Mouse (Mus musculus): ENCODE data around the gene Pex1.
"Not testable (repeated sequence)": the region's sequence is repeated elsewhere in the genome, so short reads cannot be mapped to it uniquely, and the experiment has no call there.

Gene Pex1

DNA sequence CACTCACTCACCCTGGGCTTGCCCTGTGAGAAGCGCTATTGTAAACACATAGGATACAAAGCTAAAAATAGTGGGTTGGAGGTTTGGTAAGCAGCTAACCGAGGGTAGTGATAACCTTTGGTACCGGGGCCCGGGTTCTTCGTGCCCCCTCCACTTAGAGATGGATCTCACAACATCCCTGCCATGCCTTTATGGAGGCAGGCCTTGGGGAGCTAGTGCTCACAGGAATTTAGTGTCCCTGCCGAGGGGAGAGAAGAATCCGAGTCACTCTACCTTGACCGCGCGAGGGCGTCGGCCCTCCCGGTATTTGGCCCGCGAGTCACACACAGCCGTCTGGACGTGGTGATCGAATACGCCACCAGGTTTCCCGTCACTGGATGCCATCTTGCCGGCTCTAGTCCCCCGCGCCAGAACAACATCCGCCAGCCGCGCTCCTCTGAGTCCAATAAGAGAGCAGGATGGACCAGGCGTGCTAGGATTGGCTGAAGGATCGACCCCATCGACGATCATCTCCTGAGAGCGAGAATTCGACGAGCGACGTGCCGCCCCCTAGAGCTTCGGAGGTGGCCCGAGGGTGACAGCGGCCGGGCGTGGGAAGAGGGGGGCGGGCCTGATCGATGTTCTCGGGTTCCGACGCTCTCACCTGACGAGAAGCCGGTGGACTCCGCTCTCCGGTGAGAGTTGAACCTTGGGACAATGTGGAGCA is at the start of gene Pex1:
Gene Pex1 (plus strand): TSS at position 374 of the 706 bp plus-strand sequence.
- DNase-seq (ENCODE audit: low spot score in 2 of 2): peak; percentile 93 to 96

DNA sequence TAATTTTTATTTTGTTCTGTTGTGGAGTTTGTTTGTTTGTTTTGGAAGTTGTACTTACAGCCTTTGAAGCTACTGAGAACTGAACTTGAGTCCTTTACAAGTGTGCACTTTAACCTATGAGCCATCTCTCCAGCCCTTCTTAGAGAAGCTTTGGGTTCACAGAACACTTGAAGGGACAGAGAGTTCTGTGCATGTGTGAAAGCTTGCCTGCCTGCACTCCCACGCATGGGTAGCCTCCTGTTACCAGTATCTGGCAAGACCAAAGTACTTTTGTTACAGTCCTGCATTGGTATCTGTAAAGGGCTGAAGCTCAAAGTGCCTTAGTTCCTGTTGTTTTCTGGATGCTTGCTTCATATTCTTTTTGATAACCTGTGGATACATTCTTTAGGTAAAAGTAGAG is 49.6 kb upstream of the Pex1 start:
- no peak for DNase-seq (ENCODE audit: low spot score in 2 of 2)

DNA sequence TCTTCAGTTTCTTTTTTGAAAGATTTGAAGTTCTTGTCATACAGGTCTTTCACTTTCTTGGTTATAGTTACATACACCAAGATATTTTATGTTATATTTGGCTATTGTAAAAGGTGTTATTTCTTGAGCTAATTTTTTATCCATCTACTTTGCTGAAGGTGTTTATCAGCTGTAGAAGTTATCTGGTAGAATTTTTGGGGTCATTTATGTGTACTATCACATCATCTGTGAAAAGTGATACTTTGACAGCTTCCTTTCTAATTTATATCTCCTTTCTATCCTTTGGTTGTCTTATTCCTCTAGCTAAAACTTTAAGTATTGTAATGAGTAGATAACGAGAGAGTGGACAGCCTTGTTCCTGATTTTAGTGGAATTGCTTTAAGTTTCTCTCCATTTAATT is 44.4 kb upstream of the Pex1 start:
- DNase-seq (ENCODE audit: low spot score in 2 of 2): no peak

DNA sequence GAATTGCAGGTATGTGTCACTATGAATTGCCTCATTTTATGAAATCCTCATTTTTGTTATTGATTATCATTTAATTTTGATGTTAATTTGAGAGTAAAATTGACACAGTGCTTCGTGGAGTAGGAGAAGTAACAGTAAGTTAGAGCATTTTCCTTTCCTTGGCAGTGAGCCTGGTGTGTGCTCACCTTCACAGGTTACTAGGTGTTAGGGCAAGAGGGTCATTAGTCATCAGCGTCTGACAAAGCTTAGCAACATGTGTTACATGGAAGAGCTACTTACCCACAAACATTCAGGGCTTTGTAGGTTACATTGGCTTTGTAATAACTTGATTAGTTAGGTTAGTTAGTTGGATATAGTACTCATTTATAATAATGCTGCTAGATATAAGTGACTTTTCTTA is 41.7 kb upstream of the Pex1 start:
- no peak for DNase-seq (ENCODE audit: low spot score in 2 of 2)

DNA sequence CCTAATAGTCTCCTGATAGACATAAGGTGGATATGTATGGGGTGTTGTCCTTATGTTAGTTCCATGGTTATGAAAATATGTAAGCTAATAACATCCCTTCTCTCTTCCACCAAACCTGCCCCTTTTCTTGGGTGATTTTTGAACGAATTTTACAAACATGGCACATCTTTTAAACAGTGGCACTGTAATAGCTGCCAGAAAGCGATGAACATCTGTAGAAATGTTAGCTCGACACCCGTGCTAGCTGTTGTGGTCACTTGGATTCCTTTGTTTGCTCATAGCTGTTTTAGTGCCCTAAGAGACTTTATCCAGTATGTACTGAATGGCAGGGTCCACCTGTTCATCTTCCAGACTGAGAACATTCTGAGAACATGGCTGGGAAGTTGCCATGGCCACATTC is 24.6 kb upstream of the Pex1 start, which contains the start of gene 1700109H08Rik:
Gene 1700109H08Rik (plus strand): TSS at position 301 of the 400 bp plus-strand sequence.
- DNase-seq (ENCODE audit: low spot score in 2 of 2): no peak

DNA sequence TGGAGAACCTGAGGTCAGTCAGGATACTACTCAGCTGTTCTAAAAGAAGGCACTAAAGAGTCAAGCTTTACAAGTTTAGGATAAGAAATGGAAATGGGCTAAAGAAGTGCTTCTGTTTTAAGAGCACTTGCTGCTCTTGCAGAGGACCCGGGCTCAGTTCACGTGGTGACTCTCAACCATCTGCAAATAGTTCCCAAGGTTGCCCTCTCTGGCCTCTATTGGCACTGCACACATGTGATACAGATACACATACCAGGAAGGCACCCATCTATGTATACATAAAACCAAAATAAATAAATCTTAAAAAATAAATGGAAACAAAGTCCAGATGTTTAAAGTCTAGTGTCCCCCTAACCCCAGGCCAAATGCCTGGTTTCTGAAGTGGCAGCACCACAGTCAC is 21.0 kb upstream of the Pex1 start:
- DNase-seq (ENCODE audit: low spot score in 2 of 2): no peak

DNA sequence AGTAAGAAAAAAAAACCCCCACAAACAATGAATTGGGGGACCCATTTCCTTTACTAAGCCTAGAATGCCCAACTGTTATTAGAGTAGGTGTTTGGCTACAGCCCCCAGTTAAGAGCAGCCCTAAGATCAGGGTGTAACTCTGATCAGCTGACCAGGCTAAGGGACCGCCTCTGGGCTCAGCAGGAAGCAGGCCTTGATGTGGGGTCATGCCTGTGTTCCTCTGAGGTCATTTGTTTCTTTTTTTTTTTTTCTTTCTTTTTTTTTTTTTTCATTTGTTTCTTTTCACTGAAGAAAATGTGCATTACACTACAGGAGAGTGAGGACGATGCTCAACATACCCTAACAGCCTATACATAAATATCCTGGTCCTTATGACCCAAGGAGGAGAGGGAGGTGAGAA is 17.9 kb upstream of the Pex1 start:
- no peak for DNase-seq (ENCODE audit: low spot score in 2 of 2)

DNA sequence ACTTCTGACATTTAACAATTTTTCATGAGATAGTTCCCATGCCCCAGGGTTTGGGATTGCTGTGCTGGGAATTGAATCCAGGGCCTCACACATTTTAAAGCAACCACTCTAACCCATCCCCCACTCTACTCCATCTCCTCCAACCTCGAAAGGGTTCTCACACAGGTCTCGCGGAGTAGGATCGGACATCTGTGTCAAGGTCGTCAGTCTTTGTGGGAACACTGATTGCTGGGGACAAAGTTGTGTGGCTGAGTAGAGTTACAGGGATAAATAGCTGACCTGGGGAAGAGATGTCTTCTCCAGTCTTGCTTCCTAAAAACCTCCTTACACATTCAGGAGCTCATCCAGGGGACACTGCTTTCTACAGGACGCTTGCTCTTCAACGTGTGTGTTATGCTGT is 16.8 kb upstream of the Pex1 start:
- DNase-seq (ENCODE audit: low spot score in 2 of 2): no peak

DNA sequence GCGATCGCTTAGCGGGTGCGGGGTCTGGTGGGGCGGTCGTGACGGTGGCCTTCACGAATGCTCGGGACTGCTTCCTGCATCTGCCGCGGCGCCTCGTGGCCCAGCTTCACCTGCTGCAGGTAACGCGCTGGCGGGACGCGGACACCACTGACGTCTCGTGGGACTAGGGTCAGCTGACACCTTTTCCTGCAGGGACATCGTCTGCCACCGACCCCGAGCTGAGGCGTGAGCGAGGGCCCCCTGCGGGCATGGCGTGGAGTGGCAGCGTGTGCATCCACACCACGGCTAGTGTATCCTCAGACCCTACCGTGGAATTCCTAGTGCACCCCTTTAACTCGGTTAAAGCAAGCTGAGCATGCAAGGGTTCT is 517 bp downstream of the Pex1 start, which contains the start of gene Rbm48:
Gene Rbm48 (minus strand): TSS at position 187 of the 368 bp plus-strand sequence.
- DNase-seq (ENCODE audit: low spot score in 2 of 2): peak; percentile 79 to 84

DNA sequence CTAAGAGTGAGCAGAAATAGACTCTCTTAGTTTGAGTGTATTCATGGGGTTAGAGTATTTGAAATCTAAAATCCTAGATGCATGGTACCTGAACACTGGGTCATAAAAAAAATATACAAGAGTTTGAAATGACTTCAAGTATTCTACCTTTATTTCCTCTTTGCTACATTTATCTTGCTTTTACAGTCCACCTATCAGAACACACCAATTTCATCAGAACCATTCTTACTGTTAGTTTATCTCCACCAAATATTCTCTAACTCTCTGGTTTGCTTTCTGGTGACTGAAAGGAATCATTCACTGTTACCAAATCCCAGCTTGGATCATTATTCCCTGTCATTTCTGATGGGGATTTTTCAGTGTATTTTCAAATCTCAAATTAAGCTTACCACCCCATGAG is 1.3 kb downstream of the Pex1 start:
- DNase-seq (ENCODE audit: low spot score in 2 of 2): no peak

DNA sequence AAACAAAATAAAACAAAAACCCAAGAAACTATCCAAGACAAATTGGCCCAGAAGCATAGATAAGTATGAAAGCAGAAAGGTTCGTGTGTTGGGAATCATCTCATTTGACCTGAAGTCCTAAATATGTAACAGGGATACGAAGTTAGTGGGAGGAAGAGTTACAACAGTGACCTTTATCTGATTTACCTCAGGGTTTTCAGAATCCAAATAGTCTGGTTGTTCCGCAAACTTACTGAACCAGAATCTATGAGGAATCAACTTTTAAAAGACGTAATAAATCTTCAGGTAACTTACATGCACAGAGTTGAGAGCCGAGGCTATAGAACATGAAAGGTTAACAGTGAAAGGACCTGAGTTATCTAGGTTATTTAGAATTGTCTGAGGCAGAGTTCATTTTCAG is 2.9 kb downstream of the Pex1 start:
- DNase-seq (ENCODE audit: low spot score in 2 of 2): no peak

DNA sequence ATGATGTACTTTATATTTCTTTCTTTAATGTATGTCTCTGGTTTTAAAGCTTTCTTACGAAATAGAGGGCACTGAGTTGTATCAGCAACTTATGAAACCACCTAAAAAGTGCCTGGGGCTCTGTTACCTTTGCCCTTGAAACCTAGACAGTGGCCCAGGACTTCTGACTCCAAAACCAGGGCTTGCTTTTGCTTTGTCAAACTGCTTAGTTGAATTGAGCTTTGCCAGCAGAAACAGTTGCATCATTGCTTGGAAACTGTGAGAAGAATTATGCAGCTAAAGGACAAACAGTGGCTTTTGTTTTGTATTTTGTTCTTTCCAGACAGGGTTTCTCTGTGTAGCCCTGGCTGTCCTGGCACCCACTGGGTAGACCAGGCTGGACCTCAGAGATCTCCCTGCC is 4.4 kb downstream of the Pex1 start:
- no peak for DNase-seq (ENCODE audit: low spot score in 2 of 2)

DNA sequence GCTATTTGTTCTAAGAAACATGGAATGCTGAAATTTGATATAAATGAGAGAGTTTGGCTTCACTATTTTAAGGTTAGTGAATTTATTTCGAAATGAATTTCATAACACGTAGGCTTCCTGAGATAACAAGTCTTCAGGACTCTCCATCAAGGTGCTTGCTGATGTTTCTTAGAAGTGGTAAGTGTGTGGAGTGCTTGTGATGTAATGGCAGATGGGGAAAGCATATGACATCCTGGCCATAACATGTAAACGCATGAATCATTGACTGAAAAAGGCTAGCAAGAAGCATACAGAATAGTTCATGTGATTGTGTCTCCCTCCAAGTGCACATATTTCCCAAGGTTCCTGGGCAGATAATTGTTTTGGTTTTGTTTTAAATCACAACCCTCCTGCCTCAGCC is 4.9 kb downstream of the Pex1 start:
- DNase-seq (ENCODE audit: low spot score in 2 of 2): no peak

DNA sequence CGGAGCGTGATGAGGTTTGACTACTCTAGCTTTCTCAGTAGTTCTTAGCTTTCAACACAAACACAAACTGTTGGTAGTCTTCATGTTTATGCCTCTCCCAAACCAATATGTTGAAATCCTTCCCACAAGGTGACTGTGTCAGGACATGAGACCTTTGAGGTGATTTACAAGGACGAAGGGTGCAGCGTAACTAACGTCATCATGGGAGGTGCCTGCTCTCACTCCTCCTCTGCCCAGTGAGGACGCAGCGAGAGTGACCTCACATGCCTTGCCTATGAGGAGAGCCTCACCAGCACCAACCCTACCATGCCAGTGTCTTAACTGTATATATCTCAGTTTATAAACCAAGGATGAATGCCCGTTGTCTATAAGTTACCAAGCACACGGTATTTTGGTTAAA is 11.2 kb downstream of the Pex1 start:
- DNase-seq (ENCODE audit: low spot score in 2 of 2): no peak

DNA sequence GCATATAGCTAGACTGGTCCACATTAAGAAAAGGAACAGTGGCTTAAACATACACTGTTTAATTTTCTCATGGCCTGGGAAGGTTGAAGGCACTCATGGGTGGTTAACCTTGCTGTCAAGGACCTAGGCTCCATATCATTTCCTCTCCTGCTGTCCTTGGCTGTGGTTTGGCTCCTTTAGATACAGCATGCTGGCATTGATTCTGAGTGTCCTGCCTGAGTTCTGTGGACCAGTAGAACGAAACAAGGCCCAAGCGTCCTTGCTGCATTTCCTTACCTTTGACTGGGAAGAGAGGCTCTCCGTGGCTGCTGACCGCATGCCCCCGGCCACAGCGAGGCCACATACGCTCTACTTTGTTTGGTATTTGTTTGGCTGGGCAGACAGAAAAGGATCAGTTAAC is 13.4 kb downstream of the Pex1 start:
- DNase-seq (ENCODE audit: low spot score in 2 of 2): no peak

DNA sequence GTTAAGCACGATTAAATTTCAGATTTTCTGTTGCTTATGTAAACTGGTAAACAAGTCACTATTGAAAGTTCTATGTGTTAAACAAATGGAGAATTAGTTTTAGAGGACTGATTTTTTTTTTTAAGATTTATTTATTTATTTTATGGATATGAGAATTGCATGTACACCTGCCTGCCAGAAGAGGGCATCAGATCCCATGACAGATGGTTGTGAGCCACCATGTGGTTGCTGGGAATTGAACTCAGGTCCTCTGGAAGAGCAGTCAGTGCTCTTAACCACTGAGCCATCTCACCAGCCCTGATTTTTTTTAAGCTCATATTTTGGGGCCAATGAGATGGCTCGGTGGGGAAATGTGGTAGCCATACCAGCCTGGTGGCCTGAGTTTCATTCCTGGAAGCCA is 16.0 kb downstream of the Pex1 start:
- DNase-seq (ENCODE audit: low spot score in 2 of 2): not testable (repeated sequence)

DNA sequence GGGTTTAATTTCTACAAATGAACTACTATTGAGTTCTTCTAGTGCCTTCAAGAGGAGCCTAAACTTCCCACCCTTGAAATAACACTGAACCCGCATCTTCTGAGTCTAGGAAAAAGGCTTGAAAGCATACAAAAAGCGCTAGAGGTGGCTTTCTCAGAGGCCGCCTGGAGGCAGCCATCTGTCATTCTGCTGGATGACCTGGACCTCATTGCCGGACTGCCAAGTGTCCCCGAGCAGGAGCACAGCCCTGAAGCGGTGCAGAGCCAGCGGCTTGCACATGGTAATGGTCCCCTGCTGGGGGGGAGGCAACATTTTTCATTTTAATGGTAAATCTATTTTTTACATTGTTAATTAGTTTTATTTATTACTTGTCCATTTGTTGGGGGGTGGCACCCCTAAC is 24.6 kb downstream of the Pex1 start:
- DNase-seq (ENCODE audit: low spot score in 2 of 2): no peak

DNA sequence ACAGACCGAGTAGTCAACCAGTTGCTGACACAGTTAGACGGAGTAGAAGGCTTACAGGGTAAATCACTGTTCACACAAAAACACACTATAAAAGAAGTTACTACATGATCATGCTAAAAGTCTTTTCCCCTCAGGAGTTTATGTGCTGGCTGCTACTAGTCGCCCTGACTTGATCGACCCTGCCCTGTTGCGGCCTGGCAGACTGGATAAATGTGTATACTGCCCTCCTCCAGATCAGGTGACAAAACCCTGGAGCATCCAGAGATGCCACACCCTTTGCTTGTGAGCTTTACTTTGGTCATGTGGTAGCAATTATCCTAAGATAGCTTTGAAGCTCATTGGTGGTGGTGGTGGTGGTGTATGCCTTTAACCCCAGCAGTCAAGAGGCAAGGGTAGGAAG is 34.2 kb downstream of the Pex1 start:
- DNase-seq (ENCODE audit: low spot score in 2 of 2): no peak

DNA sequence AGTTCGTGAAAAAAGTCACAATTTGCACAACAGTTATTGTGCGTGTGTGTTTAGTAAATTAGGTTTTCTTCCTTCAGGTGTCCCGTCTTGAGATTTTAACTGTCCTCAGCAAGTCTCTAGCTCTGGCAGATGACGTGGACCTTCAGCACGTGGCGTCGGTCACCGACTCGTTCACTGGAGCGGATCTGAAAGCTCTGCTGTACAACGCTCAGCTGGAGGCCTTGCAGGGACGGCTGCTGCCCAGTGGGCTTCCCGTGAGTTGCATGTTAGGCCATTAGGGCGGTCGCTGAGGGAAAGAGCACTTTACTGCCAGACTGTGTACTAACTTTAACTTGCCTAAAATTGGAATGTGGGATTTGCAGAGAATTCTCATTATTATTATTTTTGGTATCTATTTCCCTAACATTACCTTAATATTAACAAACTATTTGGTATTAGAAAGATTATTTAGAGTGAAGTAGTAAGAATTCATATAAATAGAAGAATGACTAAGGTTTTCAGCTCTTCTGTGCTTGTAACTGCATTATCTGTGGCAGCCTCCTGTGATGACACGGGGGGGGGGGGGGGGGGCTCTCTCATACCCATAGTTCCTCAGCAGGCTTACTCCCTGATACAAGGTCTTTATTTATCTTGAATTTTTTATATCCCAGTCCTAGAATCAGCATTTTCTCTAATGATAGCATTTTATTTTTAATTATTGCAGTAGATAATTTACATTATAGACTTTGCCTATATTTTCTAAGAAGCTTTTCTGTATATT is 35.8 kb downstream of the Pex1 start:
- no peak for DNase-seq (ENCODE audit: low spot score in 2 of 2)

DNA sequence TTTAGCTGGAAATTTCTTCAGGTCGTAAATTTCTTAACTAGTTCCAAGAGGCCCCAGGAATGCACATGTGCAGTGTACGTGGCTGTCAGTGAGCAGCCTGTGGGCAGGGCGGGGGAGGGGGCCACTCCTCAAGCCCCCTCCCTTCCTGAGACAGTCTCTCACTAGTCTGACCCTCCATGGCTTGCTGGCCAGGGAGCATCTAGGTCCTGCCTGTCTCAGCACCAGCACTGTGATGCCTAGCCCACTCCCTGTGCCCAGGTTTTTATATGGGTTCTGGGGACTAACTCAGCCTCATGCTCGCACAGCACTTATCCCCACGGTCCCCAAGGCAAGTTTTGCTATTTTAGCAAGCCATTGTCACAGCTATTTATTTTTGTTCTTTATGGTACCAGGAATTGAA is 36.4 kb downstream of the Pex1 start:
- no peak for DNase-seq (ENCODE audit: low spot score in 2 of 2)

DNA sequence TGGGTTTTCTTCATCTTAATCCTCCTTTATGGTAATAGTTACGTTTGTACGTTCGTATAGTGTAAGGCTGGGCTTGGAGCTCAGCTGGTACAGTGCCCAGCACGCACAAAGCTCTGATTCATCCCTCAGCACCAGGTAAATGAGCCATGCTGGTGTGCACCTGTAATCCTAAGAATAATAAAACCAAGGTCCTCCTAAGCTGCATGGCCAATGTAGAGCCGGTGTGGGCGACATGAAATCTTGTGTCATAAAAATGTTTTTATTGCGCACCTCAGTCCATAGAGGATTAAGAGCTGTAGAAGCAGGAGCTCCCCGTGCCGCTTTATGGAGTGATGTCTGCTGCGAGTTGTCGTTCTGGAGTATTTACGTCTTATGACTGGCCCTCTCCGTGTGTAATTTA is 37.4 kb downstream of the Pex1 start:
- DNase-seq (ENCODE audit: low spot score in 2 of 2): no peak

DNA sequence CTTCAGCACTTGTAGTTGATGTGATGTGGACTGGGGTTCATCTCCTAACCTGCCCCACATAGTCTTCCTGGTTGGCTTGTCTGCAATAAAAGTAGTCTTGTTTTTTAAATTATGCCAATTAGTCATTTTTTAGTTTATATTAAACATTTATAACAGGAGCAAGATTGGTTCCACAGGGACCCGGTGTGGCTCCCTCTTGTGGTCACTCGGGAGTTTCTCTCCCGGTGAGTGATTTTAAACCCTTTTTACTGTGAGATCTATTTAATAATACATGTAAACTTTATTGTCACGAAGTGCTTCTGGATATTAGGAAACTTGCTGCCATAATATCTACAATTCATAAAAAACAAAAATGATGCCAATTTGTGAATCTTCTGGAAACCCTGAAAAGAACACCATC is 38.1 kb downstream of the Pex1 start:
- no peak for DNase-seq (ENCODE audit: low spot score in 2 of 2)

DNA sequence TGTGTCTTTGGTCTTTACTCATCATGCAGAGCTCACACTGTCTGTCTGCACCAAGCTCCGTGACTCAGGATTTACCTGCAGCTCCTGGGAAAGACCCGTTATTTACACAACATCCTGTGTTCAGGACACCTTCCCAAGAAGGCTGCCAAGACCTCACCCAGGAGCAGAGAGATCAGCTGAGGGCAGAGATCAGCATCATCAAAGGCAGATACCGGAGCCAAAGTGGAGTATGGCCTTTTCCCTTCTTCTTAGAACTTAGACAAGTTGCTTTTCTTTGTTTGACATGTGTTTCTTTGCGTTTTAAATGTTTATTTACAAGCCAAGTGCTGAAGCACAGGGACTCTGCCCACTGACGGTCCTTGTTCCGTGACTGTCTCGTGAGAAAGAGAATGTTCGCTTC is 39.4 kb downstream of the Pex1 start:
- no peak for DNase-seq (ENCODE audit: low spot score in 2 of 2)
